Mouse (Mus musculus) right cerebral cortex, postnatal 36 days (tissue): ENCODE measurements around the gene Dus3l.
A peak's percentile ranks its signal among the peaks of the same experiment; 100 is the strongest.

Experiments
- DNase-seq, 2 experiments: peaks; one replicate each; pipeline ENCODE4 v3.0.0; 2022; ENCODE audit warnings: low spot score in 2 of 2, mixed read lengths in 1 of 2

Gene Dus3l

GRCm38 (mm10) chr17:56764474-56765354 lies at the start of gene Dus3l:
Dus3l (plus strand) TSS chr17:56764757.
- peak; percentile 87 to 88 for DNase-seq

- DNase-seq = no peak
These were observed 49.2 kb upstream of the Dus3l start for GRCm38 (mm10) chr17:56715360-56715759.

DNA sequence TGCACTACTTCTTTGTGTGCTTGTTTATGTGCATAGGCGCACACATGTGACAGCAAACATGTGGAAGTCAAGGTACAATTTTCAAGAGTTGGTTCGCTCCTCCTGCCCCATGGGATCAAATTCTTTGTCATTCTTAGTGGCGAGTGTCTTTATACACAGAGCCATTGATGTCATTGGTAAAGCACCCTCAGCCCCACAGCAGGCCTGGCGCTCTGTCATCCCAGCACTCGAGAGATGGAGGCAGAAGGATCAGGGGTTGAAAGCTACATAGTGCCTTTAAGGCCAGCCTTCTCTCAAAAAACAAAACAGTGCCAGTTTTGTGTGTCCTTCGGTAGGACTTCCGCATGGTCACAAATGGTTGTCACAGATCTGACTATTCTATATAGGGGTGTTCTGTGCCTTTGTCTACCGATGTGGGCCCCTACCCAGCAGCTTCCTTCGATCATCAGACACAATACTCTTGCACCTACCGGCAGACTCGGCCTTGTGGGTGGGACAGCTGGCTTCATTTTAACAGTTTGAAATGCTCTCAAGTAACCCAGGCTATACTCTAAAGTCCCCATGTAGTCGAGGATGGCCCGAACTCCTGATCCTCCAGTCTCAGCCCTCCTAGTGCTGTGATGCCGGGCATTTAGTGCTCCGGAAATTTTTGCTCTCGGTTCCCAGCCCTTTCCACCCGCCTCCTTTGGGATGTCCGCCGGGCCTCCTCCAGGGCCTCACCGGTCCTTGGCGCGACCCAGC lies 48.5 kb upstream of the Dus3l start:
- no peak for DNase-seq

DNA sequence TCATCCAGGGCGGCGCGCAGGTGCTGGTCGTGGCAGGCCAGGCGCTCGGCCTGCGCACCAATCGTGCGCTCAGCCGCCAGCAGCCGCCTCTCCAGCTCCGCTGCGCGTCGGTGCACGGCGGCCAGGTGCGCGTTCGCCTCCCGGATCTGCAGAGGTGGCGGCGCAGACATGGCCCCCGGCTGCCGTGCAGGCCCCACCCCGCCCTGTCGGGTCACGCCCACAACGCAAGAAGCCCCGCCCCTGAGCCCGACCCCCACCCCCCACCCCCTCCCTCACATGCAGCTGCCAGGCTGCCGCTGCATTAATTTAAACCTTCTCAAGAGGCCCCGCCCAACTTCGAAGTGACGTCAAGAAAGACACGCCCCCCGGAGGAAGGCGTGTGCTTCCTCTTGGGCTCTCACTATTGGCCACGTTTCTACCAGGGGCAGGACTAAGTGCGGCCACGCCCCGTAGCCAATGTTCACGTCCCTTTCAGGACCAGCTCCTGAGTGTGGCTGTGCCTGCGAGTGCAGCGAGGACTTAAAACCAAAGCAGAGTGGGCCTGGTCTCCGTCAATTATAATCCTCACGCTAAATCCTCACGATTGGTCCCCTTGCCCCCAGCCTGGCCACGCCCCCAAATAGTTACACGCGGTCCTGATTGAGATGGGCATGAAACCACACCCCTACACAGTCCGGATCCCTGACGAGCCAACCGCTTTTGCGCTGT lies 47.7 kb upstream of the Dus3l start:
- DNase-seq = peak; percentile 97 to 98

DNA sequence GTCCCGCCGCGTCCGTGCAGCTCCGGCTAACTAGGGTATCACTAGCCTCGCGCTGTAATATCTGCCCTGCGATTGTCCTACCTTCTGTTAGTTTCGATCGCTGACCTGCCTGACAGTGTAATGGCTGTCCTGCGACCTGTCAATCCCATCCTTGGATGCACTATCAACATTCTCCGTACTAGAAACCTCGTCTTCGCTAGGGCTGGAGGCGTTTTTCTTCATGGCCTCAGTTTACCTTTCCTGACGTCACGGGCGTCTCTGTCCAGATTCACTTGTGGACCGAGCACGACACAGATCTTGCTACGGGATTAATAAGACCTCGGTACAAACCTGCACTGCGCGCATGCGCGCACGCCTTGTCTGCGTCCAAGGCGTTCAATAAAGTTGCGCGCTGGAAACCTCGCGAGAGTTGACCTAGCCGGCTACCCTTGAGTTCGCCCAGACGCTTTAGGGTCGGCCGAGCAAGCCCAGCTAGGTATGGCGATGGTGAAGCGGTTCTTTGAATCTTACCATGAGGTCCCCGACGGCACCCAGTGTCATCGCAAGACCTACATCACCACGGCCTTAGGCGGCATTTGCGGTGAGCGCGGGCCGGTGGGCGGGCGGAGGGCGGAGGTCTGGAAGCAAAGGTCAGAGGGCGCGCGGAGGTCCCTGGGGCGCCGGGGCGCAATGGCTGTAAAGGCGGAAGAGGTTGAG lies 47.0 kb upstream of the Dus3l start, which contains the start of the genes Ndufa11 and Vmac:
Gene Ndufa11 (plus strand): TSS at position 405 of the 696 bp plus-strand sequence.
Gene Vmac (minus strand): TSS at position 660 of the 696 bp plus-strand sequence.
- peak; percentile 91 to 92 for DNase-seq

GRCm38 (mm10) chr17:56722441-56722840 lies 42.1 kb upstream of the Dus3l start:
- no peak for DNase-seq

GRCm38 (mm10) chr17:56723419-56724161 lies 41.0 kb upstream of the Dus3l start:
- DNase-seq = no peak

DNA sequence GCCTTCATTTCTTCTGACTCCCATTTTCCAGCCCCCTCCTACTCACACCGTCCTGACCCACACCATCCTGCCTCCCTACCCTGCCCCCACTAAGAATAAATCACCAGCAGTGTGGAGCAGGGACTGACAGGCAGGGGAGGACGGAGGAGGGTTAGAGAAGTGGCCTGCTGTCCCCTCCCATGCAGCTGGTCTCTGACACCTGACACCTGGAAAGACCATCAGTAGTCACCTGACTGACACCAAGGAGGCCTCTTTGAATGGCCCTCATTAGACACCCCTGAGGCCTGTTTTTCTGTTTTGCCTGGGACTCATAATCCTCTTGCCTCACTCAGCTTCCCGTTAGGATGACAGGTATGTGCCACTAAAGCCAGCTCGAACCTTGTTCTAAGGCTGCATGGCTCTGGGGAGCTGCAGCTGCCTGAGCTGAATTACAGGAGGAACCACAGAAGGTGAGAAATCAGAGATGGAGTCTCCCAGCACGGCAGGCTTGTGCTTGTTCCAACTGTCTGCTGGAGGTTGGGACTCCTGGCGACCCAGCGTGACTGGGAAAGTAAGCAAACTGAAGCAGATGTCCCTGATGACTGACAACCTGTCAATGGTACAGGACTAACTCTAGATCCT lies 37.4 kb upstream of the Dus3l start:
- DNase-seq = no peak

DNA sequence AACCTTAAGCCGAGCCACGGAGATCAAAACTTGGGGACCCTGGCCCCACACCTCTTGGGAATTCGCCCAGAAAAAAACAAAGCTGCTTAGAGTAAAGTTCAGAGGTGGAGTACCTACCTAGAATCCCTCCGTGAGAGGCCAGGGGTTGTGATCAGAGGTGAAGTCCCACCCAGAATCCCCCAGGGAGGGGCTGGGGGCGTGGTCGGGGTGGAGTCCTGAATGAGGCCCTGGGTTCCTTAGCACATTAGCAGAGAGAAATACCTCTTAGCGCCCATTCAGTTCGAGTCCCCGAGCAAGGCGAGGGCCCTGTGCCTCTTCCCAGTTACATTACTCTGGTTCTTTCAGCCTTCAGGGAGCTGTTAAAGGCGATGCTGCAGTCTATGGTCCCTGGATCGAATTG lies 36.9 kb upstream of the Dus3l start:
- no peak for DNase-seq

DNA sequence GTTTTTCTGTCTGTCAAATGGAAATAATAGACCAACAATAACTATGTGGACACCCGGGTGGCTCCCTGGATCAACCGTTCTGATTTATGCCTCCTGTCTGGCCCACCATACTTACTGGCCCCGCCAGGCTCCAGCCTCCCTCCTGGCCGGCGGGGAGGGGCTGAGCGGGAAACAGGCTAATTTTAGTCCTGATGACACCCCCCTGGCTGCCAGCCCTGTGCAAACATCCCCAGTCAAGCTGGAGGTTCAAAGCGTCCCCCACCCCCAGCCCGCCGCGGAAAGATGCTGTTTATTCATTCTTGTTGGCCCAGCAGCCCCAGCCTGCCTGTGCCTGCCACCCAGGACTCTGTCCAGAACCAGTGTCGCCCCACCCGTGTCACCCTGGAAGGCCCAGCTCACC lies 36.4 kb upstream of the Dus3l start:
- no peak for DNase-seq

GRCm38 (mm10) chr17:56729151-56729550 lies 35.4 kb upstream of the Dus3l start:
- no peak for DNase-seq

GRCm38 (mm10) chr17:56729656-56730055 lies 34.9 kb upstream of the Dus3l start:
- no peak for DNase-seq

DNA sequence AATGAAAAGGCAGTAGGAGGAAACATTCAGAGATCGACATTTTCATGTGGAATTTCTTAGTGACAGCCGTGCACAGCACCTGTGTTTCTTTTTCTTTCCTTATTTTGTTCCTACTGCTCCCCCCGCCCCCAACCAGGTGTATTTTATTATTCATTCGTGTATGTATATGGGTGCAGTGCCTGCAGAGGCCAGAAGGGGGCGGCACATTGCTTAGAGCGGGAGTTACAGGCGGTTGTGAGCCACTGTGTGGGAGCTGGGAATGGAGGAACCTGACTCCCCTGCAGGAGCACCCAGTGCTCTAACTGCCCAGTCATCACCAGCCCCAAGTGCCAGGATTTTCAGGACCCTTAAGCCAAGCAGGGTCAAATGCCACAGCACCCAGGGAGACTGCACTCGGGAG lies 28.0 kb upstream of the Dus3l start:
- no peak for DNase-seq

- no peak for DNase-seq
These were observed 26.3 kb upstream of the Dus3l start for GRCm38 (mm10) chr17:56738221-56738620.

- DNase-seq = no peak
These were observed 24.3 kb upstream of the Dus3l start for GRCm38 (mm10) chr17:56740118-56740787.

DNA sequence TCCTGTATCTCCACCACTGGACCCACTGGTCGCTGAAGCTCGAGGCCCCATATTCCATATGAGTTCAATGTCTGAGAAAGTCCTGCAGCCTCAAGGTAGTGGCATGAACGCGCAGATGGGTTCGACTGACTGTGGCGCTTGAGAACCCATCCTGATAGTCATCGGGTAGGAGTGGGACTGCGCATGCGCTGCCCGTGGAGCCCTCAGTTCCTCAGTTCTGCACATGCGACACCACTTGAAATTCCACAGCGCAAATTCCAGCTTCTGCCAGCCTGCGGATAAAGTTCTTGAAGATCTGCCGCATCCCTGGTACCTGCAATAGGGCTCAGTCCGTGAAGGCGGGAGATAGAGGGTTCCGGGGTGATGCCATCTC lies 23.8 kb upstream of the Dus3l start:
- DNase-seq = no peak

DNA sequence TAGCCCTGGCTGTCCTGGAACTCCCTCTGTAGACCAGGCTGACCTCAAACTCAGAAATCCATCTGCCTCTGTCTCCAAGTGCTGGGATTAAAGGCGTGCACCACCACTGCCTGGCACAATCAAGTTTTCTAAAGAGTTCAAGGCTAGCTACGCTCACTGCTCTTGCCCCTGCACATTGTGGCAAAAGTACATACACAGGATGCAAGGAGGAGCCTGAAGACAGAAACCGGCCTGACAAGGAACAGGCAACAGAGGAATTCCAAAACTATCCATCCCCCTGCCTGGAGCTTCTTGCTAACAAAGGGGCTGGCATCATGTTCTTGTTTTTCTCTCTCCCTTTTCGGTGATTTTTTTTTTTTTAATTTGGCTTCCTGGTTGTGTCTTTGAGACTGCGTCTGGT lies 20.4 kb upstream of the Dus3l start:
- no peak for DNase-seq

DNA sequence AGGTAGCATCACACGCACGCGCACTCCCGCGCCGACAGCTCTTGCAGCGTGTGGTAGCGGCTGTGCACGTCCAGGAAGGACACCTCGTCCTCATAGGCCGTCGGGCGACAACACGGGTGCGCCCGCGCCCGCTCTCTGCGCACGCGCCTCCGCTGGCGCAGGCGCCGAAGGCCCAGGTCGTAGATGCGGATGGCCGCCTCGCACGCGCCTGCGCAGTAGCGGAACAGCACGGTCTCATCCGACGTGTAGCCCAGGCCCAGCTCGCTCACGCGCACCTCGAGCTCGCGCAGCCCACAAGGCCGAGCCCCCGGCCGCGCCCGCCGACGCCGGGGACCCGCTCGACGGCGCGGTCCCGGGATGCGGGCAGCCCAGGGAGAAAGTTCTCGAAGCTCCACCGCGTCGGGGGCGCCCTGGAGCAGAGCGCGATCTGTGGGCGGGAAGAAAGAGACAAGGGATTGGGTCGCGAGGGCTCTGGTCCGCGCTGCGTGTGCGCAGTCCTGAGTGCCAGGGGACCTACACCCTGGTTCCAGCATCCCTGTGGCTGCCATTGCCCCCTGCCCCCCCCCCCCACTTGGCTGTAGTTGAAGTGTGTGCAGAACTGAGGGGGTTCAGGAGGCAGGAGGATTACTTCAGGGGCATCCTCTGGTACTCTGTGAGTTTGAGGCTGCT lies 13.0 kb upstream of the Dus3l start:
- no peak for DNase-seq

- DNase-seq = no peak
These were observed 11.1 kb upstream of the Dus3l start for GRCm38 (mm10) chr17:56753452-56753851.
